Mouse (Mus musculus) kidney, postnatal 25 days (tissue): ENCODE results near the gene Cyp2j5.
A peak's percentile ranks its signal among the peaks of the same experiment; 100 is the strongest.
"Not testable (repeated sequence)": the region's sequence is repeated elsewhere in the genome, so short reads cannot be mapped to it uniquely, and the experiment has no call there.

Experiments
- DNase-seq, 2 experiments: peaks; one replicate each; pipeline ENCODE4 v3.0.0; 2021; ENCODE audit warnings: mixed read lengths in 2 of 2

The Cyp2j5 gene

DNA sequence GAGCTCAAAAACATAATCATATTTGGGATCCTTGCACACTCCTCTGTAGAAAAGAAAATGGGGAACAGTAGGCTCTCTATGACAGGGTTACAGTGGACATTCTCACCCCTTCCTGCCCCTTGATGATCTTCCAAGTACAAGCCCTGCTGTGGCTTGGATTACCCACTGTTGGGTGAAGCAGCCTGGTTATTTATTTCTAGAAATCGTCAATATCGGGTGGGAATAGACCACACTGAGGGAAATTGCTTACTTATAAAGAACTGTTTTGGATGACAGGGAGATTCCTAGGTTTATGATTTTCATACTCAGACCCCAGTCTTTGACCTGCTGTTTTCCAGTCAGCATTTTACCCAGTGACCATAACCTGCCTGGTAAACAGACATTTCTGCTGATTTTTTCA is at the start of gene Cyp2j5:
Gene Cyp2j5, minus strand, starts transcription at position 164 of the 400 bp plus-strand sequence.
- peak; percentile 54 to 69 for DNase-seq

DNA sequence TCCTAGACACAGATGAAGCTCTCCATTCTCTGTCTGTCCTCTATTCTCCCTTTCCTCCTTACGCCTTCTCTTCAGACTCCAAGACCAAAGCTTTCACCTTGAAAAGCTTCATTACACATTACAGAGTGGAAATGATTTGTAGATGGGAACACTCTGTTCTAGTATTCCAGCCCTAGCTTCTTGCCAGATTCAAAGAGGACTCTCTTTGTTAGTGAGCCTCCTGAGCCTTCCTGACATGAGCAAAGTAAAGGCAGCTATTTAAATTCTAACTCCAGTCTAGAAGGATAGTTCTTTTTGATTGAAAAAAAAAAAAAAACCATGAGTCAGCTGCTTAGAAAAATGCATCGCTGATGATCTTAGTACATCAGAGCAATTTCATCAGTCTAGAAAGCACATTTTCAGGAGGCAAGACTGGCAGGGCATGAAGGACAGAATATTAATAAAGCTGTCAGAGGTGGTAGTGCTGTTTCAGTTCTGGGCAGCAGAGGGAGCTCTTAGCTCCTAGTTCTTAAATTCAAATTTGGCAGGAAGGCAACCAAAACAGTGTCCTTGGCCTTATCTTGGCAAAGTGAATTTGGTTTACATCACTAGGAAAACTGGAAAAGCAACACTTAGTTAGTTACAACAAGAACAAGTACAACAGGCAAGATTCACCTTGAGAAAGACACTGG is 41.5 kb upstream of the Cyp2j5 start:
- peak; percentile 54 to 73 for DNase-seq

DNA sequence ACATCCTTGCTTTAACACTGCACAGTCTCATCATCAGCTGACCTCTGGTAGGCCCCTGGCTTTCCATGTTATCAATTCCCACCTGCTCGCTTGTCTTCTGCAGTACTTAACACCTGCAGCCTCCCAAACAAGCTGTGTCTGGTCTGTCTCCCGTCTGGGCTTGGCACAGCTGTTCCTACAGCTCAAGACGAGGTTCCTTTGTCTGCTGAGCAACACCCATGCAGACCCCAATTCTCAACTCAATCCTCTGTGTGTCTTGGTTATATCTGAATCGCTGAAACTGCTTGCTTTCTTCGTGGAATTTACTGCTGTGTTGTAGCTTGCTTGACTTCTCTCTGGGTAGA is 34.2 kb upstream of the Cyp2j5 start:
- DNase-seq, result no peak

DNA sequence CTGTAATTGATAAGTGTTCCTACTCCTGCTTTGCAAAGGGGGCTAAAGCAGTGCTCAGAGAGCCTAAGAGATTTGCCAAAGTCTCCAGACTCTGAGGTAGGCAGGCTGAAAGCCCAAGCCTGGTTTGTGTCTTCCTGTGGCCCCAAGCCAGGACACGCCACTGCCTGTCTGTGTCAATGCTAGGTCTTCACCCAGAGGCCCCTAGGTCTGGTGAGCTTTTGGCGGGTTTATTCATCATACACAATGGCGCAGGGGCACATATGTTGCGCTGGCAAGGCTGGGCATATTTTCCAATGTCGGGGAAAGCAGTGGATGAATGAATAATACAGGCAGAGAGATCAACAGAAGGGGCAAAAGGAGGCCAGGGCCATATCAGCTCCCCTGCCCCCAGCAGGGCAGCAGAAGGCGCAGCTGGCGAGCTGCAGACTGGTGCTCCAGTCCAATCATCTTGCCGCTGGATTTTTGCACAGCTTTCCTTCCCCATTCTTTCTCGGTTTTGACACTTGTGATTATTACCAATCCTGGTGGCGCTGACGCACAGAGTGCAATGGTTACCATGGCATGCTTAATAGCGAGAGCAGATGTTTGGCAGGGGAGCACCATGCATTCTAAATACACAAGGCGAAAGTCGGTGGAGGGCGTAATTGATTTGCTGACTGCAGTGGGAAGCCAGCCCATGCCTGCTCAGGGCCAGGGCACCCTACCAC is 33.7 kb upstream of the Cyp2j5 start:
- no peak for DNase-seq

DNA sequence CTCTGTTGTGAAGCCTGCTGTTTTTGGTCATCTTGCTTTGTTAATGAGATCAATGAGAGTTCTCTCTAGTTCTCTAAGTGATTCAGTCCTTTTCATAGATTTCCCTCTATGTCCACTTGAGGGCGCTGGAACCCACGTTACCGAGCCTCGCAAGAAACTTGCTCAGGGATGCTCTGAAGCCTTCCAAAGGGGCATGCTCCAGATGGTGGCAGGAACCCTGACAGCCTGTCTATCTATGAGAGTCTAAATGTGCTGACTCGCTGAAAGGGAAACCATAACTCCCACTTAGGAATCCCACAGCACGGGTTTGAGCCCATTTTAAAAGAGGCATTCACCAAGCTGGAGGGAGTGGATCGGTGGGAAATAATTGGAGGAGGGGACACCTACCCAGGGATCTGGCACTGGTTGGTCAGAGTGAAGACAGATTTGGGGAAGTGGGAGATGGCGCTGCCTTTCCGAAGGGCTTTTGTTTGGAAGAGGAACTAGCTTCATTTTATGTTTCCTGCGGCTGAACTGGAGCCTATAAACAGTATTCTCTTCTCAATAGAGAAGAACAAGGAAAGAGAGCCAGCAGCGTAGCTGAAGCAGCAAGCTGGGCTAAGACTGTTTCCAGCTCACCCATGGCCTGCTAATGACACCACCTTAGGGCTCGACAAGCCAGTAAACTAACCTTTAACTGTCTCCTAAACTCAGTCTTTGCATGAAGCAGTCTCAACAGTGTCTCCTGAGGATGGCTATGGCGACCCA is 32.8 kb upstream of the Cyp2j5 start:
- peak; percentile 48 to 55 for DNase-seq

DNA sequence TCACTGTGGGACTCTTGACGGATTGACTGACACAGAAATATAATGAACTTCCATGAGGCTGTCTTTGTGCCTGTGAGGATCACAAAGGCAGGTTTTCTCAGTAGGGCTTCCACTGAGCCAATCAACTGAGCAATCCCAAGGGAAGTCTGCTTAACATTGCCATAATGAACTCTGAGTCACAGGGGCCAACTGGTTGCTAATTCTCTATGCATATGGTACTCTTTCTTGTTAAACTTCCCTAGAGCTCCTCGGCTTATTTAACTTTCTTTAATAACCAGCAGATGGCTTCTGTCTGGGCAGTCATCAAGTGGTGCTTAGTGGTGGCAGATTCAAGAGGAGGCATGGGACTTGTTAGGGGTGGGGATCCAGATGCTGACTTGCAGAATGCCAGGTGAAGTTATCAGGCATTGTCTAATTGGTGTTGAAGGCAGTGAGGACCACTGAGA is 23.4 kb upstream of the Cyp2j5 start:
- DNase-seq, result no peak

DNA sequence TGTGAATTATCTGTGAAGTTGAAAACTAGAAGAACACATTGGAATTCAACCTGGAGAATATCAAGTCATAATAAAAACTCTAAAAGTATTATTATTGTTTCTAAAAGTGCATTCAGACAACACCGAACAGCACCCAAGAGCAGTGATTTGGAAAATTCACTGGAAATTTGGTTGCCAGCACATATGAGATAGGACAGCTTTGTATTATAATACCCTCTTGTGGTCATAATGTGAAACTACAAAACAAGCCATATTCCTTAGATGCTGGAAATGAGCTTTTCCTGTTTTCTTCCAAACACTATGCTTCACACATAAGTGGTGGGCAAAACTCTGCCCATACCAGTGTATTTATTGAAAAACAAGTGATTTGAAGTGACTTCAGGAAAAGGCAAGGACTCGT is 19.5 kb upstream of the Cyp2j5 start:
- no peak for DNase-seq

DNA sequence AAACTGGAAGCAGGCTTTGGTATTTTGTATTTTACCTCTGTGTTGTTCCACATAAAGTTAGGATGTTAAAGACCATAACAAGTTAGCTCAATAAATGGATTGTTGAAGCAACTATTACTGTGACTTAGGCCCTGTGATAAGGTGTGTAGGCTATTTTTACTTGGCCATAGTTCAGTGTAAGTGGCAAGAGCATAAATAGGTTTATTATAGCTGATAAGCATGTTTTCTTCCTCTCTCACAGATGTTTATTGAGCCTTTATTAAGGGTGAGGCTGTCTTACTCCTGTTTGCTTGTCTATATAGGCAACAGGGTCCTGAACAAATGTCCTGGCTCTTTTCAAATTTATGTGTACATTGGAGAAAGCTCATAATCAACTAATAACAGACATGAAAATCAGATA is 17.0 kb upstream of the Cyp2j5 start:
- DNase-seq, result no peak

DNA sequence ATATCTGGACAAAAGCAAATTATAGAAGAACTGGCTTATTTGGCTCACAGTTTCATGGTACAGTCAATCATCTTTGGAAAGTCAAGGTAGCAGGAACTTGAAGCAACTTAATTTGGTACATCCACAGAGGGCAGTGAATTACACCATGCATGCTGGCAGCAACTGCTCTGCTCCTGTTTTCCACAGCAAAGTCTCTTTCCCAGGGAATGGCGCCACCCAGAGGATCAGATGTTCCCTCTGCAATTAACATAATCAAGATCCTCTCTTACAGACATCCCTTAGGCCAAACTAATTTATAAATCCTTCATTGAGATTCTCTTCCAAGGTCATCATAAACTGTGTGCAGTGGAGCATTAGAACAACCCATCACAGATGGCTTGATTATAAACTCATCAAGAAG is 16.3 kb upstream of the Cyp2j5 start:
- peak; percentile 62 to 74 for DNase-seq

DNA sequence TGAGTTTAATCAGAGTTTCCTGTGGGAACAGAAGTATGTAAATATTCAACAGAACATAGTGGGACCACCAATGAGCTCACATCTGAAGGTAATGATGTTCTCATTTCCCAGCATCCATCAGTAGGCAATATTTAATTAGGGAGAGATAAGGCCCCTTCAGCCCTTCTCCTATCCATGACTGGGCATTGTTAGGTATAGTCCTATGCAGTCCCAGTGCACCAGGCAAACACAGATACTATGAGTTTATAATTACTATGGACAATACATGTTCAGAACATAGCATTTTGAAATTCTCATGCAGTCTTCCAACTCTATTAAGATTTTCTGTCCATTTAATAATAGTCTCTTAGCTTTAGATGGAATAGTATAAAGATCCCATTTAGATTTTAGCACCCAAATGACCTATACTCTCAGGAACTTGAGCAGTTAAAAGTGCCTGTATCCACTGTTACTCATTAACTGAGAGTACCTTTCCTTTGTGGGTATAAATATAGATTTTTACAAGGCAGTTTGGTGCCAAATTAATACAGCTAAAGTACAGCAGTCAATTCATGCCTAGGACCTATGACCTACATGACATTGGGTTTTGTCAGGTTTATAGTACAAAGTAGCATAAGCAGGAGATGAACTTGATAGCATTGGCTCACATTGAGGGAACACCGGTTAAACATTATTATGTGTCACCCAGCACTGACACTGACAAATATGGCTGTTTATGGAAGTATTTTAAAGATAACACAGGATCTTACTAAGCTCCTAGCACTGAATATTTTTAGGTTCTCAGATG is 907 bp upstream of the Cyp2j5 start:
- DNase-seq, result no peak

DNA sequence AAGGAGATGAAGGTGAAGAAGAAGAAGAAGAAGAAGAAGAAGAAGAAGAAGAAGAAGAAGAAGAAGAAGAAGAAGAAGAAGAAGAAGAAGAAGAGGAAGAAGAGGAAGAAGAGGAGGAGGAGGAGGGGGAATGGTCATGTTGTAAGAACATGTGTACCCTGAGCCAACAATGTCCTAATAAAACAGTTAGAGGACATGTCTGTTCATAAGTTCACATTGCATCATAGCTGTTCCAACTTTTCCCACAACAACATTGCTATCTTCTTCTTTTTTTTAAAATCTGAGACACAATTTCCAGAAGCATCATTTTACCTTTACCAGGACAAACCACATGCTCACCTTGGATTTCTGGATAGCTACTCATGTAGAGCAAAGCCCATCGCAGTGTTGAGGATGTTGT is 28.5 kb downstream of the Cyp2j5 start:
- no peak for DNase-seq

DNA sequence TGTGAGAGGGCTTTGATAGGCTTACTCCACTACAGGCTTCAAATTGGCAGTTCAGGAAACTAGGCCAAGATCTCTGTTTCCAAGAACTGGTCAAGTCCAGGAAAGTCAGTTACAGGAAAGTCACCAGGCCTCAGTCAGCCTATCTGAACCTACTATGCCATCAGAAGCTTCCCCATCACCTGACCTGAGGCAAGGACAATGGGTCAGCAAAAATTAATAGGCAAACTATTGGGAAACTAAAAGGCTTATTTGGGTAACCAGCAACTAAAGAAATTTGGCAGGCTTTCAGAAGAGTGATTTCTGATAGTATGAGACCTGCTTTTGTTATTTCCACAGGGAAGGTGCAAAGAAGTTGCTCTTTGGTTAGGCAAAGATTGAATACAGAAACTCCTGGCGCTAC is 41.5 kb downstream of the Cyp2j5 start:
- no peak for DNase-seq

DNA sequence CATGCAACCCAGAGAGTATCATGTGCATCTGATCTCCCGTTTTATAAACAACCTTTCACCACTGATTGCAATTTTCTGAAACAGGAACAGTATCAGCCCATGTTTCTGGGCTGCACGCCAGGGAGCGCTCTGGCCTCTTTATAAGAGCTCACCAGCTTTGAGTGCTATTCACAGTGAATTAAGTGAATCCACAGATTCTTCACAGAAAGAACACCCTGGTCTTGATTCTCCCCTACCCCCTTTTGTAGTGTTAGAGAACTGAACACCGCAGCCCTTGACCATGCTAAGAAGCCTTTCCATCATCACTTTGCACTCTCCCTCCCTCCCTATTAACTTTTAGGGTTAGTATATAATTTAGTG is 72.2 kb downstream of the Cyp2j5 start:
- peak; percentile 61 to 64 for DNase-seq

DNA sequence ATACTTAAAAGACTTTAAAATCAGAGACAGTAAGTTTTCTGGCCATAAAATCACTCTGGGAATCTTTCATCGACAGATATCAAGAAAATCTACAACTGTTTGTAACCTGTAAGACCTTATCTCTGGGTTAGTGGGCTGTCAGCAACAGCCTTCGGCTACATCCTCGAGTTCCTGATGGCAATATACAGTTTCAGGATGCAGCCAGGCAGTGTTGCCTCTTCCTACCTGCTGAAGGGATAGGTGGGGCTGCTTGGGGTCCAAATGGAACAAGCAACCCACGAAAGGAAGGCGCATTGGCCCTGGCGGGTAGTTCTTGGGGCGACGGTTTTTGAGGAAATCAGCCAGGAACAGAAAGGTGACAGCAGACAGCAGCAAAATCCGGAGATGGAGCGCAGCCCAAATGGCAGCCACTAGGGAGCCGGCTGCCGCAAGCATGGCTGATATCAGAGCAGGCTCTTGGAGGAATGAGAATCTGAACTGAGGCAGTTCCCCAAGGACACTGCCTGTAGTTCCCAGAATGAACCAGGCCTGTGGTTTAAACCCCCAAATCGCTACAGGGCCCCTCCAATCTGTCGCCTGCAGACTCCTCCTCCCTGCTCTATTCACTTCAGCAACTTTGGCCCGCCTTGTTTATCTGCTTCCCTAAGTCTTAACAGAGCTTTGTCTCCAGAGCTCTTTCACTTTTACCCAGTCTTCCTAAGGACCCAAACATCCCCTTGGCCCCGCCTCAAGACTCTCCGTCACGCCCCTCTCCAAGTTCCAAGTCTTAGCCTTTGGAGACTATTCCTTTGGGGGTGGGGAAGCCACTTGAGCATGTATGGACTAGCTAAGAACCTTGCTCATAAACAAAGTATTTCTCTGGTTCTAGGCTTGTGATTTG is 72.8 kb downstream of the Cyp2j5 start, which contains the start of gene Cyp2j9:
Gene Cyp2j9, minus strand, starts transcription at position 668 of the 880 bp plus-strand sequence.
- peak; percentile 66 to 71 for DNase-seq

DNA sequence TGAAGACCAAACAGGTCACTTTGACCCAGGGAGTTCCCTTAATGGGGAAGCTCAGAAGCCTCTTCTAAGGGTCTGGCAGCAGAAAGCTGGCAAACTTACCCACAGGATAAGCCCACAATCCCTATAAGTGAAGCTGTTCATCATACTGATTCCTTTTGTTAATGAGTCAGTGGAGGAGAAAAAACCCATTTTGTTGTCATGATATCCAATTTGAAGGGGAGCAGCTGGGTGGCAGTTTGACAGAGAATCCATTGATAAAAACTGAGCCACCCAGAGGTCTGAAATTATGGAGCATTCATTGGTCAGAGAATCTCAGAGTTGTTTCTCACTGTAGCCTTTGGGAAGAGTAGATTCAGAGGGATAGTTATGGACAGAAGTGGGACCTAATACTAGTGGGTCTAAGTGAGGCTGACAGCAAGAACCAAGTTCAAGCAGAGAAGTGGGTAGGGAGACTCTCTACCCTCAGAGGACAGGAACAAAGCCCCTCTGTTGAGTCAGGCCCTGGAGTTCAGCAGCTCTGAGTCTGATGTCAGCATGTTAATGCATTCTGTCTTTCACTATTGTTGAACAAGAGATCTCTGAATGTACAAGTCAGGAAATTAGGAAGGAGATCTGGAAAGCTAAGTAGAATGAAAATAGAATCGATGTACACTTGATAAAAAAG is 82.4 kb downstream of the Cyp2j5 start:
- no peak for DNase-seq

DNA sequence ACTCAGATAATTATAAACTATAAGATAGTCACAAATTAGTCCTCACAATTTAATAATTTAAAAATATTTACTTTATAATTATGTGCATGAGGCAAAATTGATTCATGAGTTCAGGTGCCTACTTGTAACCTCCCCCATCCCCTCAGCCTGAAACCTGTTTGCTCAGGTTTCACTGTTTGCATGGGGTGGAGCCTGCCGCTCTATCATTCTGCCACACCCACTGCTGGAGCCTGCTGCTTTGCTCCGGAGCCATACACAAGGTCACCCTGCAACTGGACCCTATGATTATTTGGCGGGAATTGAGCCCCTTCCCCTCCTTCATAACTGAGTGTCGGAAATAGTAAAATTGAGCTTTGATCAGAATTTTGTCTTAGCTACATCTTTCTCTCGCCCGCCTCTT is 83.6 kb downstream of the Cyp2j5 start:
- not testable (repeated sequence) for DNase-seq
